Mouse (Mus musculus) MN1 (cell line): ENCODE measurements around the gene Hist1h4b.

ENCODE experiments used
- DNase-seq: peaks from one replicate; pipeline ENCODE4 v3.0.0-alpha.2; 2016; ENCODE audit warnings: low spot score

The Hist1h4b gene

GRCm38 (mm10) chr13:23740256-23740840 is 16.5 kb upstream of the Hist1h4b start:
- no peak for DNase-seq

- no peak for DNase-seq
These were observed 15.9 kb upstream of the Hist1h4b start for GRCm38 (mm10) chr13:23740910-23741309.

GRCm38 (mm10) chr13:23742007-23742406 is 14.8 kb upstream of the Hist1h4b start:
- DNase-seq = no peak

GRCm38 (mm10) chr13:23743215-23743614 is 13.6 kb upstream of the Hist1h4b start:
- DNase-seq = no peak

GRCm38 (mm10) chr13:23743963-23744362 is 12.8 kb upstream of the Hist1h4b start:
- no peak for DNase-seq

GRCm38 (mm10) chr13:23744421-23745380 is 12.1 kb upstream of the Hist1h4b start:
- no peak for DNase-seq

GRCm38 (mm10) chr13:23745381-23746161 is 11.2 kb upstream of the Hist1h4b start, which contains the start of gene Hist1h3c:
Gene Hist1h3c, minus strand, starts transcription at chr13:23745602.
- peak; percentile 89 for DNase-seq

GRCm38 (mm10) chr13:23746201-23747080 is 10.4 kb upstream of the Hist1h4b start, which contains the start of gene Hist1h2bb:
Gene Hist1h2bb, plus strand, starts transcription at chr13:23746734.
- DNase-seq = peak; percentile 93

GRCm38 (mm10) chr13:23747081-23747891 is 9.5 kb upstream of the Hist1h4b start:
- no peak for DNase-seq

- DNase-seq = no peak
These were observed 8.9 kb upstream of the Hist1h4b start for GRCm38 (mm10) chr13:23747892-23748288.

GRCm38 (mm10) chr13:23749563-23750121 is 7.2 kb upstream of the Hist1h4b start:
- DNase-seq = no peak

- peak; percentile 74 for DNase-seq
These were observed 5.9 kb upstream of the Hist1h4b start, which contains the start of gene Hist1h2ab for GRCm38 (mm10) chr13:23750839-23751477. Gene Hist1h2ab, plus strand, starts transcription at chr13:23751126.

GRCm38 (mm10) chr13:23751478-23751956 is 5.3 kb upstream of the Hist1h4b start:
- no peak for DNase-seq

- DNase-seq = peak; percentile 94
These were observed 4.6 kb upstream of the Hist1h4b start, which contains the start of gene Hist1h3b for GRCm38 (mm10) chr13:23752067-23752741. Gene Hist1h3b, plus strand, starts transcription at chr13:23752267.

GRCm38 (mm10) chr13:23752742-23753172 is 4.1 kb upstream of the Hist1h4b start:
- DNase-seq = no peak

- DNase-seq = no peak
These were observed 3.3 kb upstream of the Hist1h4b start for GRCm38 (mm10) chr13:23753314-23754078.

GRCm38 (mm10) chr13:23755000-23755399 is 1.8 kb upstream of the Hist1h4b start:
- DNase-seq = no peak
